Mouse (Mus musculus) CD4-positive, CD25-positive, alpha-beta regulatory T cell, adult 4 months (primary cell): Measurements from ENCODE around the gene Zswim5. TPM values are rescaled to one million over a fixed set of nuclear protein-coding genes. Genes with fewer than 3 reads are reported as not detected.

Source experiments
- ATAC-seq: one replicate; pipeline ENCODE4 v1.8.0; 2017
- polyA plus RNA-seq, 2 experiments: library from polyadenylated mRNA; unstranded; fragments of 100-300 nt; shearing (Covaris generic); gene quantifications; one replicate each; pipeline ENCODE4 v1.2.1; 2017

Gene Zswim5
- polyA plus RNA-seq, 2 experiments from 2014 or later: not detected

- no peak for ATAC-seq
These were observed 51.0 kb downstream of the Zswim5 start for GRCm38 (mm10) chr4:116928006-116928651.

- no peak for ATAC-seq
These were observed 62.4 kb downstream of the Zswim5 start for GRCm38 (mm10) chr4:116939585-116939984.

- no peak for ATAC-seq
These were observed 65.5 kb downstream of the Zswim5 start for GRCm38 (mm10) chr4:116942695-116943094.

- ATAC-seq: no peak
These were observed 66.9 kb downstream of the Zswim5 start for GRCm38 (mm10) chr4:116944055-116944454.

- ATAC-seq: peak; percentile 34
These were observed 74.5 kb downstream of the Zswim5 start for GRCm38 (mm10) chr4:116951642-116952041.

GRCm38 (mm10) chr4:116954951-116955350, 77.8 kb downstream of the Zswim5 start:
- no peak for ATAC-seq

GRCm38 (mm10) chr4:116976503-116976902, 99.3 kb downstream of the Zswim5 start:
- no peak for ATAC-seq

GRCm38 (mm10) chr4:116985681-116986080, 108.5 kb downstream of the Zswim5 start:
- no peak for ATAC-seq

GRCm38 (mm10) chr4:116986400-116987121, 109.4 kb downstream of the Zswim5 start:
- peak; percentile 78 for ATAC-seq

GRCm38 (mm10) chr4:116987122-116987456, 109.9 kb downstream of the Zswim5 start:
- ATAC-seq: no peak

- ATAC-seq: no peak
These were observed 112.6 kb downstream of the Zswim5 start for GRCm38 (mm10) chr4:116989731-116990130.

GRCm38 (mm10) chr4:116991366-116991765, 114.2 kb downstream of the Zswim5 start:
- peak; percentile 39 for ATAC-seq

- peak; percentile 92 for ATAC-seq
These were observed 116.8 kb downstream of the Zswim5 start, which contains the start of gene Urod for GRCm38 (mm10) chr4:116993672-116994621. TSS of gene Urod (minus strand) at chr4:116994413.

- peak; percentile 46 for ATAC-seq
These were observed 118.1 kb downstream of the Zswim5 start, which contains the start of gene Hectd3 for GRCm38 (mm10) chr4:116995131-116995797. TSS of gene Hectd3 (plus strand) at chr4:116995317.

- ATAC-seq: no peak
These were observed 118.6 kb downstream of the Zswim5 start for GRCm38 (mm10) chr4:116995798-116996135.

- ATAC-seq: no peak
These were observed 122.5 kb downstream of the Zswim5 start for GRCm38 (mm10) chr4:116999513-117000154.

- no peak for ATAC-seq
These were observed 124.8 kb downstream of the Zswim5 start for GRCm38 (mm10) chr4:117001957-117002356.

GRCm38 (mm10) chr4:117002543-117003521, 125.7 kb downstream of the Zswim5 start:
- ATAC-seq: no peak

- ATAC-seq: no peak
These were observed 127.5 kb downstream of the Zswim5 start for GRCm38 (mm10) chr4:117004649-117005048.

- no peak for ATAC-seq
These were observed 128.6 kb downstream of the Zswim5 start for GRCm38 (mm10) chr4:117005611-117006400.
